Mouse (Mus musculus): Measurements from ENCODE around the gene Fam178b.

The Fam178b gene

GRCm38 (mm10) chr1:36566425-36566824 is 116.6 kb downstream of the Fam178b start:
- DNase-seq (ENCODE audit: low read depth, low spot score) = no peak

GRCm38 (mm10) chr1:36564101-36564500 is 118.9 kb downstream of the Fam178b start:
- DNase-seq (ENCODE audit: low read depth, low spot score) = no peak

- no peak for DNase-seq (ENCODE audit: low read depth, low spot score)
Observed at GRCm38 (mm10) chr1:36563632-36564031, 119.4 kb downstream of the Fam178b start.

- no peak for DNase-seq (ENCODE audit: low read depth, low spot score)
Observed at GRCm38 (mm10) chr1:36563197-36563596, 119.8 kb downstream of the Fam178b start.

- DNase-seq (ENCODE audit: low read depth, low spot score) = no peak
Observed at GRCm38 (mm10) chr1:36562388-36562787, 120.6 kb downstream of the Fam178b start.

- no peak for DNase-seq (ENCODE audit: low read depth, low spot score)
Observed at GRCm38 (mm10) chr1:36560903-36561302, 122.1 kb downstream of the Fam178b start.

GRCm38 (mm10) chr1:36559888-36560287 is 123.1 kb downstream of the Fam178b start:
- DNase-seq (ENCODE audit: low read depth, low spot score) = no peak

GRCm38 (mm10) chr1:36559256-36559655 is 123.7 kb downstream of the Fam178b start:
- no peak for DNase-seq (ENCODE audit: low read depth, low spot score)

- DNase-seq (ENCODE audit: low read depth, low spot score) = peak; percentile 73
Observed at GRCm38 (mm10) chr1:36558031-36558993, 124.7 kb downstream of the Fam178b start, which contains the start of gene Sema4c. TSS of gene Sema4c (minus strand) at chr1:36558349.

- peak; percentile 66 for DNase-seq (ENCODE audit: low read depth, low spot score)
Observed at GRCm38 (mm10) chr1:36557457-36558011, 125.4 kb downstream of the Fam178b start.

- peak; percentile 95 for DNase-seq (ENCODE audit: low read depth, low spot score)
Observed at GRCm38 (mm10) chr1:36556553-36557456, 126.2 kb downstream of the Fam178b start.

- peak; percentile 36 for DNase-seq (ENCODE audit: low read depth, low spot score)
Observed at GRCm38 (mm10) chr1:36555798-36556395, 127.1 kb downstream of the Fam178b start.

- DNase-seq (ENCODE audit: low read depth, low spot score) = no peak
Observed at GRCm38 (mm10) chr1:36554633-36555399, 128.2 kb downstream of the Fam178b start.

GRCm38 (mm10) chr1:36552506-36552905 is 130.5 kb downstream of the Fam178b start:
- DNase-seq (ENCODE audit: low read depth, low spot score) = peak; percentile 87

GRCm38 (mm10) chr1:36551904-36552303 is 131.1 kb downstream of the Fam178b start:
- no peak for DNase-seq (ENCODE audit: low read depth, low spot score)

- DNase-seq (ENCODE audit: low read depth, low spot score) = peak; percentile 75
Observed at GRCm38 (mm10) chr1:36550075-36550863, 132.7 kb downstream of the Fam178b start.

GRCm38 (mm10) chr1:36549491-36549890 is 133.5 kb downstream of the Fam178b start:
- DNase-seq (ENCODE audit: low read depth, low spot score) = no peak

- no peak for DNase-seq (ENCODE audit: low read depth, low spot score)
Observed at GRCm38 (mm10) chr1:36548771-36549170, 134.2 kb downstream of the Fam178b start.

GRCm38 (mm10) chr1:36547981-36548598 is 134.9 kb downstream of the Fam178b start:
- no peak for DNase-seq (ENCODE audit: low read depth, low spot score)

All from brain, adult 2 months (tissue).